Mouse (Mus musculus) myocyte (in vitro differentiated cells): ENCODE results near the gene Slbp.

Experiments
- E2F4 ChIP-seq: IDR thresholded peaks from one replicate; pipeline ENCODE4 v1.6.1; 2011; ENCODE audit warnings: mild to moderate bottlenecking, control low read depth, moderate library complexity; ENCODE audit not compliant: insufficient read depth
- MAX ChIP-seq: IDR thresholded peaks from one replicate; pipeline ENCODE4 v1.6.1; 2011; ENCODE audit warnings: low read depth, mild to moderate bottlenecking, control low read depth
- MYOD1 ChIP-seq, 3 experiments: IDR thresholded peaks; one replicate each; pipeline ENCODE4 v1.6.1; 2011; ENCODE audit warnings: control low read depth in 2 of 3, low read depth in 2 of 3, mild to moderate bottlenecking in 2 of 3, moderate library complexity in 1 of 3; ENCODE audit not compliant: insufficient read length in 2 of 3, control insufficient read depth in 1 of 3
- POLR2A ChIP-seq: IDR thresholded peaks from one replicate; pipeline ENCODE4 v1.6.1; 2011; ENCODE audit warnings: low read depth, mild to moderate bottlenecking, control low read depth, moderate library complexity; ENCODE audit not compliant: insufficient read length
- TCF12 ChIP-seq: IDR thresholded peaks from one replicate; pipeline ENCODE4 v1.6.1; 2011; ENCODE audit warnings: mild to moderate bottlenecking, control low read depth; ENCODE audit not compliant: poor library complexity, insufficient read depth, severe bottlenecking
- TCF3 ChIP-seq: IDR thresholded peaks from one replicate; pipeline ENCODE4 v1.6.1; 2011; ENCODE audit warnings: low read depth, control low read depth; ENCODE audit not compliant: insufficient read length
- USF1 ChIP-seq: IDR thresholded peaks from one replicate; pipeline ENCODE4 v1.6.1; 2011; ENCODE audit warnings: low read depth, mild to moderate bottlenecking, control low read depth, moderate library complexity

DNA sequence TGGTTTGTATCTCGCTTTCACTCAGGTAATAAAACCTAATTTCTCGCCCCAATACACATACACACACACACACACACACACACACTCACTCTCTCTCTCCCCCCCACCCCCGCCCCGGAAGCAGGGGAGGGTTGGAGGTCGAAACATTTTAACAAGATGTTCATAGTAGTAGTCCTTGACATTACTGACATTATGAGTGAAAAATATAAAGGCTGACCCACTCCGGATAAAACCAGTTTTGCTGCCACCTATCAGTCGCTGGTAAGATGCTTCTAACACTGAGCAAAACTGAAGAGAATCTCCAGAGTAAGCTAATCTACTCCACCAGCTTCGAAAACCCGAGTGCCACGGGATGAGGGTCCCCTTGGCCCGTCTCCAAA lies 843 bp downstream of the Slbp start:
- no peak for TF ChIP-seq POLR2A
- no peak for TF ChIP-seq MYOD1 (IDR thresholded peaks at IDR 0.05; ENCODE audit: control insufficient read depth in 1 of 3, insufficient read length in 2 of 3, low read depth in 2 of 3)
- no peak for TF ChIP-seq E2F4
- no peak for TF ChIP-seq MAX
- TF ChIP-seq USF1, result no peak
- no peak for TF ChIP-seq TCF12
- TF ChIP-seq TCF3, result no peak
